Mouse (Mus musculus) liver, embryonic 14.5 days (tissue): Measurements from ENCODE around the gene Tnnc1.

Source experiments
- CTCF ChIP-seq: IDR thresholded peaks from 2 replicates; pipeline ENCODE4 v1.5.1; 2016; ENCODE audit warnings: antibody characterized with exemption, low read depth, control low read depth
- EP300 ChIP-seq: IDR thresholded peaks from 2 replicates; pipeline ENCODE4 v1.6.1; 2016; ENCODE audit warnings: antibody characterized with exemption, low read depth

GRCm38 (mm10) chr14:31233996-31234591 lies 26.0 kb downstream of the Tnnc1 start:
- TF ChIP-seq CTCF (peak; percentile 90), EP300 (no peak)
